Mouse (Mus musculus) layer of hippocampus, postnatal 25 days (tissue): Measurements from ENCODE around the gene Lactb. TPM values are rescaled to one million over a fixed set of nuclear protein-coding genes. Genes with fewer than 3 reads are reported as not detected.

Experiments
- total RNA-seq, 2 experiments: library from RNA; stranded (reverse); gene quantifications; 2 replicates each; pipeline ENCODE4 v1.2.3; 2021

Lactb gene
- total RNA-seq, 2 experiments from 2014 or later: 15.4 to 16.2 TPM

Other genes starting within 250 kb of the Lactb start
- gene Aph1b, start 180.0 kb downstream of the Lactb start, total RNA-seq: 10 to 100 TPM; 24.9 to 26.1 TPM
- under 1 TPM; 0.22 to 0.94 TPM for gene Gm10647, start 178.4 kb downstream of the Lactb start, total RNA-seq
- 1 to 10 TPM; 6.5 to 8.0 TPM for gene Aph1c, start 140.8 kb downstream of the Lactb start, total RNA-seq
- gene Rab8b, start 55.8 kb downstream of the Lactb start, total RNA-seq: 10 to 100 TPM; 40.7 to 46.4 TPM
- 10 to 100 TPM; 36.7 to 44.4 TPM for gene Rps27l, start 29.4 kb downstream of the Lactb start, total RNA-seq
- 100 to 1,000 TPM; 246 to 257 TPM for gene Tpm1, start 73.9 kb upstream of the Lactb start, total RNA-seq